Mouse (Mus musculus): ENCODE data around the gene Tuba1c. TPM values are rescaled to one million over a fixed set of nuclear protein-coding genes. Genes with fewer than 3 reads are reported as not detected.
"Not testable (repeated sequence)": the region's sequence is repeated elsewhere in the genome, so short reads cannot be mapped to it uniquely, and the experiment has no call there.

Gene Tuba1c
- total RNA-seq, 2 experiments from 2014 or later = 7.1 to 7.7 TPM

DNA sequence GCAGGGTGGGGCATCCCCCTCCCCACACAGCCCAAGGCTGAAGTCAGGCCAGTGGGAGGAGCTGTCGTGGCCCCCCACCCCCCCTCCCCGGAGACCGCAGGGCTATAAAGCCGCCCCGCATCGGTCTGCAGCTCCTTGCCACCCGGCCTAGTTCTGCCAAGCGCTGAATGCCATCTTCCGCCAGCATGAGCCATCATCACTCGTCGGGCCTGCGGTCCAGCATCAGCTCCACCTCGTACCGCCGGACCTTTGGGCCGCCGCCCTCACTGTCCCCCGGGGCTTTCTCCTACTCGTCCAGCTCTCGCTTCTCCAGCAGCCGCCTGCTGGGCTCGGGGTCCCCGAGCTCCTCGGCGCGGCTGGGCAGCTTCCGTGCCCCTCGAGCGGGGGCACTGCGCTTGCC, 25.3 kb downstream of the Tuba1c start, which contains the start of gene Prph:
Prph (plus strand) TSS at position 135 of the 400 bp plus-strand sequence.
- Histone ChIP-seq H3K4me3 (peak within 1 kb of the TSS; percentile 69), H3K27ac (no peak within 1 kb of the TSS)
- peak; percentile 42 for DNase-seq
- no peak for TF ChIP-seq CTCF (IDR thresholded peaks at IDR 0.05)
- intact Hi-C loops (cut with DNase I) = loop anchor here (10.0 kb wide), 1 partner anchor 150 kb away; no protein-coding TSS in a partner anchor

- intact Hi-C loops (cut with DNase I) = loop anchor here (10.0 kb wide), 1 partner anchor 149 kb away; no protein-coding TSS in a partner anchor
- Histone ChIP-seq H3K4me3 (peak overlapping the region; percentile 69), H3K27ac (no peak overlapping the region)
- no peak for TF ChIP-seq CTCF (IDR thresholded peaks at IDR 0.05)
- peak; percentile 52 for DNase-seq
These were observed 25.8 kb downstream of the Tuba1c start for GRCm38 (mm10) chr15:99055511-99055961.

DNA sequence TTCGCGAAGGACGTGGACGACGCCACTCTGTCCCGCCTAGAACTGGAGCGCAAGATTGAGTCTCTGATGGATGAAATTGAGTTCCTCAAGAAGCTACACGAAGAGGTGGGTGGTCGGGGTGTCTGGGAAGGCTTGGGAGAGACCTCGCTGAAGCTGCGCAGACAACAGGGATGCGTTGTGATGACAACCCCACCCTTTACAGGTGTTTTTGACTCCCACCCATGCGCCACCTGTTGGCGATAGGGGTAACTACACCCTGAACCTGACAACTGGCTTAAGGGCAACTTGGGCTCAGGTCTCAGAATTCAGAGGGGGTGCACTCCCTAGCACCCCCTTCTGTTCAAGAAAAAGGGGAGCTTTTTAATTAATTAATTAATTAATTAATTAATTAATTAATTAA, 26.6 kb downstream of the Tuba1c start:
- H3K4me3 ChIP-seq = no peak overlapping the region

GRCm38 (mm10) chr15:99065557-99066165, 36.0 kb downstream of the Tuba1c start:
- Histone ChIP-seq H3K27ac (no peak overlapping the region), H3K4me3 (no peak overlapping the region)
- no peak for DNase-seq
- intact Hi-C loops (cut with DNase I) = no loop called here
- no peak for TF ChIP-seq CTCF (IDR thresholded peaks at IDR 0.05)

More for the DNA sequence above, 26.6 kb downstream of the Tuba1c start:
- peak; percentile 73 for TF ChIP-seq CTCF (IDR thresholded peaks at IDR 0.05)
- intact Hi-C loops (cut with DNase I) = loop anchor here (10.0 kb wide), 1 partner anchor 148 kb away; no protein-coding TSS in a partner anchor
- H3K27ac ChIP-seq = no peak overlapping the region
- peak; percentile 42 for DNase-seq

- H3K4me3 ChIP-seq = no peak overlapping the region
- intact Hi-C loops (cut with DNase I) = no loop called here
These were observed 42.3 kb downstream of the Tuba1c start for GRCm38 (mm10) chr15:99071988-99072387.

DNA sequence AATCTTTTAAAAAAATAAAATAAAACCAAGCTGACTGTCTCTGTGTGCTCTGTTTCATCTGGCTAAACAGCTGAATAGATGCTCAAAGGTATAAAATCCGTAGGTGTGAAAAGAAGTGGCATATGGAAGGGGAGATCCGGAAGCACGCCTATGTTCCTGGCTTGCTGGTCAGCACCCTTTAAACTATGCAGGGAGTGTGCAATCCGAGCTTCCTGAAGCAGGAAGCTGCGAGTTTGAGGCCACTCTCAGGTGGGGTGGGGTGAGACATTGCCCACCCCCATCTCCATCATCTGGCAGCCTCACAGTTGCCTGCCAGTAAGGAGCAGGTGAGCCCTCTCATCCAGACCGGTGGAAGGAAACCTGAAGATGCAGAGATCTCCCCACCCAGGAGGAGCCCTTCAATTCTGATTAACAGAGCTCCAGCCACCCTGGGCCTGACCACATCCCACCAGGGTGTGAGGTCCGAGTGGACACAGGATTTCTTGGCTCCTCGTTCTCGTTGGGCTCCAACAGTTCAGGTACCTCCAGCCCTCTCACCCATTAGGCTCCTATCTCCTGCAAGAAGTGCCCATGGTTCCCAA, 44.4 kb downstream of the Tuba1c start, which contains the start of gene Troap:
Troap (plus strand) TSS at position 557 of the 581 bp plus-strand sequence.
- no peak for TF ChIP-seq CTCF (IDR thresholded peaks at IDR 0.05)
- DNase-seq = no peak
- Histone ChIP-seq H3K27ac (peak within 1 kb of the TSS; percentile 98), H3K4me3 (peak within 1 kb of the TSS; percentile 89)
- intact Hi-C loops (cut with DNase I) = no loop called here

More at GRCm38 (mm10) chr15:99071988-99072387, 42.3 kb downstream of the Tuba1c start:
- peak; percentile 15; the same call in 1 of the 2 replicates for TF ChIP-seq CTCF (IDR thresholded peaks at IDR 0.05)
- DNase-seq = no peak
- no peak overlapping the region for H3K27ac ChIP-seq

GRCm38 (mm10) chr15:99074600-99075333, 45.1 kb downstream of the Tuba1c start:
- DNase-seq = peak; percentile 97
- peak overlapping the region; percentile 89 for H3K4me3 ChIP-seq
- intact Hi-C loops (cut with DNase I) = no loop called here
- no peak for TF ChIP-seq CTCF (IDR thresholded peaks at IDR 0.05)
- peak overlapping the region; percentile 98 for H3K27ac ChIP-seq

- intact Hi-C loops (cut with DNase I); DNase-seq: not testable (repeated sequence)
These were observed 46.3 kb downstream of the Tuba1c start for GRCm38 (mm10) chr15:99076011-99076410.

DNA sequence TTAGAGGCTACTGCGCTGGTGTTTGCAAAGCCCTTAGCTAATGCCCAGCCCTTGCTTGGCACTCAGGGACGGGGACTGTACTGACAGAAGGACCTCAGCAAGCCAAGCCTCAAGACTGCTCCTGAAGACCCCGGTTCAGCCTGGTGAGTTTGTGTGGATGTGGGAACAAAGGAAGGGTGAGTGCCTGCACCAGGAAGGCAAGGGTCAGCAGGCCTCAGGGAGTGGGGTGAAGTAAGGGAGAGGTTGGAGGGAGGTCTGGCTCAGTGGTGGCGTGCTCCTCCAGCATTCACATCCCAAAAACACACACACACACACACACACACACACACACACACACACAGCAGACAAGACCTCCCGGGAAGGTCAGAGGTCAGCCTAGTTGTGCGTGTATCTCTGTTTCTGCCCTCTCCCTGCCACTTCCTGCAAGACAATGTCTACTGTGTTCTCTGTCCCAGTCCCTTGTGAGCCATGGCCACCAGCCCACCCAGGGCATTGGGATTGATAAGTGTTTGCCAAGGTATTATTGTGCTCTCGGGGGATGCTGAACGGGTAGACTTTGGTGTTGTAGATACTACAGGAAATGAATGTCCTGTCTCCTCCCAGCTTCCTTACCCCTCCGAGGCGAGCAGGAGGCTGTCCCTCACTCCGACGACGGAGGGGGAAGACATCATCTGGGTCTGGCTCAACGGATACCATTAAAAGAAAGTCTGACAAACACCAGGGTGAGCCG, 48.7 kb downstream of the Tuba1c start:
- DNase-seq = no peak
- intact Hi-C loops (cut with DNase I) = no loop called here
- TF ChIP-seq CTCF (IDR thresholded peaks at IDR 0.05) = no peak
- Histone ChIP-seq H3K27ac (no peak overlapping the region), H3K4me3 (no peak overlapping the region)

More at GRCm38 (mm10) chr15:99076011-99076410, 46.3 kb downstream of the Tuba1c start:
- H3K4me3 ChIP-seq, H3K27ac ChIP-seq: not testable (repeated sequence)

DNA sequence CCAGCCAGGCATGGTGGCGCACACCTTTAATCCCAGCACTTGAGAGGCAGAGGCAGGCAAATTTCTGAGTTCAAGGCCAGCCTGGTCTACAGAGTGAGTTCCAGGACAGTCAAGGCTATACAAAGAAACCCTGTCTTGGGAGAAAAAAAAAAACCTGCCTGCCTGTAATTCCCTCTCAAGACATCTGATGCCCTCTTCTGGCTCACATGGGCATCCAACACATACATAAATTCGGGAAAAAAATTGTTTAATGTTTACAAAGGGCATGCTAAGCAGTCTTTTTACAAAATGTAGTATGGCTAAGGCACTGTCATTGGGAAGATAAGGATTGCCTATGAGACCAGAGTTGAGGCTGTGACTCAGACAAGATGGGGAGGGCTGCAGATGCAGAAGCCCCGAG, 50.1 kb downstream of the Tuba1c start:
- TF ChIP-seq CTCF (IDR thresholded peaks at IDR 0.05) = no peak
- DNase-seq = no peak
- no peak overlapping the region for H3K4me3 ChIP-seq
- no peak overlapping the region for H3K27ac ChIP-seq
- intact Hi-C loops (cut with DNase I) = no loop called here

DNA sequence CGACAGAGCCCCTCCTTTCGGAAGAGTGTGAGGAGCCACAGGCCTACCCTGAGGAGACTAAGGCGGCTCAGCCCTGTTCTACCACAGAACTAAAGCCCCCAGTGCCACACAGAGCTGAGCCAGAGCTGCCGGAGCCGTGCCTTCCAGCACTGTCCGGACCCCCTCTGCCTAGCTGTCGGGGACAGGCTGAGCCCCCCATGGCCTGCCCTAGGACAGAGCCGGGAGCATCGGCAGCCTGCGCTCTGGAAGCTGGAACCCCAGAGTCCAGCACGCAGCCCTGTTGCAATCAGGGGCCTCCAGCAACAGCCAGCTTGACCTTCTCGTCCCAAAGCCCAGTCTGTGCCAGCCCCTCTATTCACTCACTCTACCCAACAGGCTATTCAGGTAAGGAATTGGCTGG, 52.6 kb downstream of the Tuba1c start:
- TF ChIP-seq CTCF (IDR thresholded peaks at IDR 0.05) = no peak
- no peak overlapping the region for H3K27ac ChIP-seq
- intact Hi-C loops (cut with DNase I) = no loop called here

GRCm38 (mm10) chr15:99082840-99083239, 53.1 kb downstream of the Tuba1c start:
- no peak for DNase-seq
- H3K4me3 ChIP-seq = no peak overlapping the region
- intact Hi-C loops (cut with DNase I) = no loop called here
- no peak for TF ChIP-seq CTCF (IDR thresholded peaks at IDR 0.05)
- no peak overlapping the region for H3K27ac ChIP-seq

More for the DNA sequence above, 52.6 kb downstream of the Tuba1c start:
- no peak for DNase-seq
- no peak overlapping the region for H3K4me3 ChIP-seq
